Mouse (Mus musculus) lung, adult 2 months (tissue): Measurements from ENCODE around the gene Gstm5.

ENCODE experiments used
- CTCF ChIP-seq: fragments of 200-500 bp; IDR thresholded peaks from 2 replicates; pipeline ENCODE4 v1.5.1; 2011; ENCODE audit warnings: mild to moderate bottlenecking, low read length, control low read depth; ENCODE audit not compliant: insufficient read depth
- POLR2A ChIP-seq: fragments of 200-500 bp; IDR thresholded peaks from 2 replicates; pipeline ENCODE4 v1.6.1; 2011; ENCODE audit warnings: low read depth, mild to moderate bottlenecking, control low read depth, low read length, borderline replicate concordance; ENCODE audit errors: extremely low read depth

DNA sequence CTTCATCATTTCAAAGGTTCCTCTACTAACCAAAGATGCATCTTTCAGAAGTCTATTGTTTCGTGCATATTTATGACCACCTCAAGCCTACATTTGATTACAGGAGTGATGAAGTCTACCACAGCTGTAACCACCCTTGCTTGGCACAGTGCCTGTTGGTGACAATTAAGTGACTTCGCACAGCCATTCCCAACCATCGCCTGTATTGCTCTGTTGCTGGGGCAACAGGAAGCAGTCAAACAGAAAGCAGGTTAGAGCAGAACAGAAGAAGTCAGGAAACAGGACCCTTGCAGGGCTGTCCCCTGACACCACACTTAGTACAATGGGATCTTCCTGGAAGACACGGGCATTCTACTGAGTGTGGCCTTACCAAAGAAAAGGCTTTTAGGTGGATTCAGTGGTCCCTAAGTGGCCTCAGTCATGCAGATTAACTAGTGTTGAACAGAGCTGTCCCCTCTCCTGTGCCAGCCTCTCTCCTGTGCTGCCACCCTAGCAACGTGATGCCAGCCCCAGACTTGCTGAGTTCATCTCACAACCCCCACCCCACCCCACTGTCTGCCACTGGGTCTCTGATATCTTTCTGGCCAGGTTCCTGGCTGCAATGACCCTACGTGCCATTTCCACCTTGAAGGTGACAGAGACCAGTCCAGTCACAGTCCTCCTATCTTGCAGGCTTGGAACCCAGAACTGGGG lies 46.5 kb upstream of the Gstm5 start:
- TF ChIP-seq CTCF: no peak
- TF ChIP-seq POLR2A: no peak
